Mouse (Mus musculus) embryo, embryonic 9.5 days (tissue): ENCODE data around the gene Pias4.
A peak's percentile ranks its signal among the peaks of the same experiment; 100 is the strongest.

ENCODE experiments used
- DNase-seq: peaks from one replicate; pipeline ENCODE4 v3.0.0-alpha.2; 2017; ENCODE audit errors: extremely low spot score

Gene Pias4

DNA sequence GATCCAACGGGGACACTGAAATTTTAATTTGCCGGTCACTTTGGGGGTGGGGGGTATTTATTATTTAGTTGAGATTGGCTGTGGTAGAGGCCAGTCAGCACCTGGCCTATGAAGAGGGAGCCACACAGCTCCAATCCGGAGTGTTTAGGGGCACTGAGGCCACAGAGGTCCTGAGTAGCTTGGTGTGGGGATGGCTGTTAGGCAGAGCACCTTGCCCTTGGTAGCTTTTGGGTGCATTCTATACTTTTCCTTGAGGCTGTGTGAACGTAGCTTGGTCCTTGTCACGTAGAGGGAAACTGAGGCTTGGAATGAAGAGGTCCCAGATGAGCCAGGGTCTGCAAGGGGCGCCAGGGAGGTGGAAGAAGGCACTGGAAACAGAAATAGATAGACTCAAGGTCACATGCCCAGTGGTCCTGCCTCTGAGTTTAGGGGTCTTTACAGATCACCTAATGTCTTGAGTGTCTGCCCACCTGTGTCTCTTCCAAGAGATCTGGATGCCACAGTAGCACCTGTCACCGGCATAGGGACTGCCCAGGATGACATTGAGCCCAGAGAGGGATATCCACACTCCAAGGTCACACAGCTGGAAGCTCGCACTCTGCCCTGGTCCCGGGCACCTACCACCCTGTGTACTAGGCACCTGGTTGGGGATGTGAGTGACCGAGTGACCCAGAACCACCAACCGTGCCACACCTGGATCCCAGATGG lies 28.7 kb downstream of the Pias4 start:
- DNase-seq, result no peak

DNA sequence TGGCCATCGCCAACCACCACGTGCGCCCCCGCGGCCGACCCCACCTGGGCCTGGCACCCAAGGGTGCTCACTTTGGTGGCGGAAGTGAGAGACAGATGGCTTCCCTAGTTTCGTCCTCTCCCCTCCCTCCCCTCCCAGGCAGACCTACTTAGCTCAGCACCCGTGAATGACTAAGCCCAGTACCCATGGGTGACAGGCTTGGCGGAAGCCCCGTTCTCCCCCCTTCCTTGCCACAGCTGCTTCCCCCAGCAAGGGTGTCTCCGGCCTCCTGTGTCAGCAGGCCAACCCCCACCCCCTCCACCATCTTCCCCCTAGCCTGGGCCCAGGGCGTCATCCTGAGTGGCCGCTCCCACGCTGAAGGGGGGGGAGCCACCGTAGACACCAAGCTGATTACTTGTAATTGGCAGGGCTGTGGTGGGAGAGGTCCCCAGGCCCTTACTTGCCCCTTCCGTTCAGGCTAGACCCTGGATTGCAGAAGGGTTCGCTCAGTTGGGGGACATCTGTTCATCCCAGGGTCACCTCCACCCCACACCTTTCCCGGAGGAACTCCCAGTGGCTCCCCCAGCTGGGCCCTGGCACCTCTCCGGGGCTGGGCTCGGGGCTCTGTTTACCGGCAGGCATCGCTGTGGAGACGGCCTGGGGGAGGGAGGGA lies 29.5 kb downstream of the Pias4 start:
- DNase-seq, result peak; percentile 61

DNA sequence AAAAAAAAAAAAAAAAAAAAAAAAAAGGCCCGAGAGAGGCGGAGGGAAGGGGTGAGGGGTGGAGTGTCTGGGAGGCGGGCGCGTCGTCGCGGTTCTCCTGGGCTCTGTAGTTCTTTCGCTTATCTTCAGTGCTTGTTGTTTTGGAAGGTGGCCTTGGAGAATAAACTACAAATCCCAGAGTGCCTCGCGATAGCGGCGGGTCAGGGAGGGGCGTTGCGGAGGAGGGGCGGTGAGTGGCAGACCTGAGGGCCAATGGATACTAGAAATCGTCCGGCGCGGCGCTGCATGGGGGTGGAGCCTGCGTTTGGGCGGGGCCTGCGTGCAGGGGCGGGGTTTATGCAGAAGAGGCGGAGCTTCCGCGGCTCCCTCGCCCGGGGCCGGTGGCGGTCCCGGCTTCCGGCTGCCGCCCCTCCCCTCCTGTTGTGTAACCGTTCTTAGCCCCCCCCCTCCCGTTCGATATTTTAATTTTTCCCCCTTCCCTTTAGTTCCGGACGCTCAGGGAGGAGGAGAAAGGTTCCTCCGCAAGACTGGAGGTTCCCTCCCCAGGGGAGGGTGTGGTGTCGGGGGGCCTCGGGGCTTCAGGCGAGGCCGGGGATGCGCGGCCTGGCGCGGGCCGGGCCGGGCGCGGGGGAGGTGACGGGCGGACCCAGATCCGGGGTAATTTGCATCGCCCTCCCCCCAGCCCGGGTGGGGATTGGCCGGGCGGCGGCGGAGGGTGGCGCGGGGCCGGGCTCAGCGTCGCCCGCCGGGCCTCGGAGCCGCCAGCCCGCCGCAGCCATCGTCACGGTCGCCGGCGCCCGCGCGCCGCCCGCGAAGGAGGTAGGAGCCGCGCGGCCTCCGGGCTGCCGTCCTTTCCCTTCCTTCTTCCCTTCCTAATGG lies 30.2 kb downstream of the Pias4 start:
- peak; percentile 100 for DNase-seq

DNA sequence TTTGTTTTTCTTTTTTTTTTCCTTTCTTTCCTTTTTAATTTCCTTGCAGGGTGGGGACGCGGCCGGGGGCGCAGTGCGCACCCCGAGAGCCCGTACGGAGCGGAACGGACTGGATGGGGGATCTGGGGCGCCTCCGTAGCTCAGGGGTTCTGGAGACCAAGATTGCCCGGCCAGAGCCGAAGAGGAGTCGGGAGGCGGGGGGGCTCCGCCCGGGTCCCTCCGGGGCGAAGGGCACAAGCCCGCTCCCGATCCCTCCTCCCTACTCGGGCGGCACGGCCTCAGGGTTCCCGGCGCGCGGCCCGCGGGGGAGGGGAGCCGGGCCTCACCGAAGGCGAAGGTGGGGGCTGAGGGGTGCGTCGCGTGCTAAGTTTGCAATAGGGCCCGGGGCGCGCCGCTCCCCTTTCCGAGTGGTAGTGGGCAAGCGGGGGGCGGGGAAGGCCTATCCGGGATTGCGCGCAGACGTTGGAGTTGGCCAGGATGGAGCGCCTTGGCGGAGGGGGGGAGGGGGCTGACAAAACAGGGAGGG lies 31.0 kb downstream of the Pias4 start:
- peak; percentile 85 for DNase-seq

DNA sequence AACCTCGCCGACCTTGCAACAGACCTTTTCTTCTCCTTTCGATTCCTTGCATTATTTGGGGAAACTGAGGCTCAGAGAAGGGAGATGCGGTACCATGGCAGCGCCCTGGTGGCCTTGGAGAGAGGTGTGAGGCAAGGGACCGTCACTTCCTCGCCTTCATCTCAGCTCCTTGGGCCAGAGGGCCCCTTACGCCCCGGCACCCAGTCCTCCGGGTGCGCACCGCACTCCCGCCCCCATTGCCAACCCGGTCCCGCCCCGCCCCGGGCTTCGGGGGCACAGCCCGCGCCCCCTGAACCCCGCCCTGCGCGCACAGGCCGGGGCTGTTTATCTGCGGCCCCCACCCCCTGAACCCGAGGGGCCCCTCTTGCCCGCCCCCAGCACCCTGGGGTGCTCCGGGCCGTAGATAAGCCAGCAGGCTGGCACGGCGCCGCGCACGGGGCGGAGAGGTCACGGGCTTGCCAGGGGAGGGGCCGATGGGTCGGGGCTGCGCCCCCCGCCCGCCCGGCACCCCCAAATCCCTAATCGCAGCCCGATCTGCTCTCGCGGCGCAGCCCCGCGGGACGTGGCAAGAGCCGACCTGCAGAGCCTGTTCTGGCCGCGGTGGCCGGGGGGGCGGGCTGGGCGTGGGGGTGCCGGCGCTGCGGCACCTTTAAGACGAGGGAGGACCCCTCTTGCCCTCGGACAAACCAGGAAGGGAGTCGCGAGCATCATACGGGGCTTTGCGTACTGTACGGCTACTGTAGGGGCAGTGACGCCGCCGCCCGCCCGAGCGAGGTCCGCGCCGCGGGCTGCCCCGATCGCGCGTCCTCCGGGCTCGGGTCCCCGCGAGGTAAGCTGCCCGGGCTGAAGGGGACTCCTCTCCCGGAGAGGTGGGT lies 31.7 kb downstream of the Pias4 start:
- DNase-seq, result peak; percentile 74

DNA sequence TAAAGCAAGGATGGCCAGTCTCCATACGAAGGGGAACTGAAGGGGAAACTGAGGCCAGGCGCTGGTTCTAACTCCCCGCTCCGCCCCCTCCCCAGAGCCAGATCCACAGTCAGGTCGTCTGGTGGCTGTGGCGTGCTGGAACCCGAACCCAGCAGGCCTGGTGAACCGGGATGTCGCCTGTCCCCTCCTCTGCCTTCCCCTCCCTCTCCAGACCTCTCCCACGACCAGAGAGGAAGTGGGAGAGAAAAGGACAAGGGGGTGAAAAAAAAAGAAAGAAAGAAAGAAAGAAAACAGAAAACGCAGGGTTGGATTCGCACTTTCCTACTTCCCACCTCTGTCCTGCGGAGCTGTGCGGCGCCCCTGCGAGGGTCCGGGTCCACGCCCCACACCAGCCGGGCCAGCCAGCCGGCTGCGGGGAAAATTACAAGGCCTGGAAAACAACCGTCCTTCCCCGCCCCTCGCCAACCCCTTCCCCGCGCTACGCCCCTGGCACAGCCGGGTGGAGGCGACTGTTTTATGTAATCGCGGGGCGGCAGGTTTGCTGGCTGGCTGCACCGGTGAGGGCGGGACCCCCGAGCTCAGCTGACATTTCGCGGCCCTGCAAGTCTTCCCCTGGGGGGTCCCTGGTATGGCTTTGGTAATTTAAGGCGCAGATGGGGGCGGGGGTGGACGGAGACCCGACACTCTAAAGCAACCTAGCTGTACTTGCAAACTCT lies 32.6 kb downstream of the Pias4 start, which contains the start of gene Zbtb7a:
TSS of gene Zbtb7a (plus strand) at position 255 of the 716 bp plus-strand sequence.
- peak; percentile 58 for DNase-seq

DNA sequence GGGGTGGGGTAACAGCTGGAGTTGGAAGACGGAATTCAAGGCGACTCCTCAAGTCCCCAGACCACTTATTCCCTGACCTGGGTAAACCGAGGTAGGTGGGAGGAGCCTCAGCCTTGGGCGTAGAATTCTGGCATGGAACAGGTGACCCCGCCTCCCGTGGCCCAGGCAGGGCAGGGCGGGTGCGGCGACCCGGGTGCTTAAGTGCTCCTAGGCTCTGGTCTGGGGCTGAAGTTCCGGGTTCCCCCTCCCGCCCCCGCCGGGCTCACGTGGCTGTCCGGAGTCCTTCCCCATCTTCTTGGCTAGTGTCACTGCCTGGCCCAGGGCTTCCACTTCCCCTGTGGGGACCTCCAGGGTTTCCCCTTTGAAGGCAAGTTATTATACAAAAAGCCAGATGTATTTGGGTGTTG lies 33.5 kb downstream of the Pias4 start:
- no peak for DNase-seq

DNA sequence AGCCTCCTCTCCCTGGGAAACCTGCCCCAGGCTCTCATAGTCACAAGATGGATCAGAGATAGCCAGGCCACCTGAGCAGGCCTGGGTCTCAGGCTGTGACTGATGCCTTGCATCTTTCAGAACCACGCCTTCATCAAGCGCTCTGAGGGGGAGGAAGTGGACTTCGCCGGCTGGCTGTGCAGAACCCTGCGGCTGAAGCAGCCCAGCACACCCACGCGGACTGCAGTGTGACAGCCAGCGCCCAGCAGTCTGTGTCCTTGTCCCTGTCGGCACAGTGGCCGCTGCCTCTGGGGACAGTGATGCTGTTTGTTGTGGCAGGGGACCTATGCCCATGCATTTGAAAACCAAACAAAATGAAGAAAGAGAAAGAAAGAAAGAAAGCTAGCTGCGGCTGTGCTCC lies 44.2 kb downstream of the Pias4 start:
- DNase-seq, result no peak

DNA sequence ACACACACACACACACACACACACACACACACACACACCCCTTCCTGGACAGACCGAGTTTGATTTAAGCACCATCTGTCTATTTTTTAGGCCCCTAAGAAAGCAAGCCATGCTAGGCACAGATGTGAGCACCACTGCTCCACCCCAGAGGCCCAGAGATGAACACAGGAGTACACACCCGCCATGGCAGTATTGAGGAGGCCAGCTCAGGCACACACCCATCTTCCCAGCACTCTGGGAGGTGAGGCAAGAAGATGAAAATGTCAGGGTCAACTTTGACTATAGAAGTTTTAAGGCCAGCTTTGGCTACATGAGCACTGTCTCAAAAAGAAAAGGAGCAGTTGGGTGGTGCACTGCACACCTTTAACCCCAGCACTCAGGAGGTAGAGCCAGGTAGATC lies 44.8 kb downstream of the Pias4 start:
- no peak for DNase-seq

DNA sequence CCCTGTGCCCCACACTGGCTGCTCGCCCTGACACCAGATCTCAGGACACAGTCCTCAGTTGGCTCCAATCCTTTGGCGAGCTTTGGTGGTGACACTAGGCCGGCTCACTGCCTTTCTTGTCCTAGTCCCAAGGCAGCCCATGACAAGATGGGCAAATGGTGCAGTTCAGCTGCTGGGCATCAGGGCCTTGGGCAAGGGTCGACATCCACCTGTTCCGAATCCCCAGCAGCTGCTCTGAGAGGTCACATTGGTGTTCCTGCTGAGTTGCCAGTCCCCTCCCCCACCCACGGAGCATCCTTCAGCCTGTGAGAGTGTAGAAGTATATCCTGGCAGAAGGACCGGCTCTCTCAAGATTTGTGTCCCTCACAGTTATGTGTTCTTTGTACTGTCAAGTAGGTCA lies 47.1 kb downstream of the Pias4 start:
- no peak for DNase-seq

DNA sequence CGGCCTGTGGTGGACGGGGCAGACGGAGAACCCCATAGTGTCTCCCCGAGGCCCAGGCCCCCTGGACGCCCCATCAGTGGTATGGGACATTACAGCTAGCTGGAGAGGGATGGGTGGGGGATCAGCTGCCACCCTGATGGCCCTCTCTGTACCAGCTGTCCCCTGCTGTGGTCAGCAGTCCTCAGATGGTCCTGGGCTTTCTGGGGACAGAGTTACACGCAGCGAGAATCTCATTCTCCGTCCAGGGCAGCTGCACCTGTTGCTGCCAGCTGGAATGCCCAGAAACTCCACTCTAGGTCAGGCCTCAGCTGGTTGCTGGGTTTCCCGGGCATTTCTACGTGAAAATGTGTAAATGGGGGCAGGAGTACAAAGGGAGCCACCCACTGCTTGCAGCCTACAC lies 48.1 kb downstream of the Pias4 start:
- DNase-seq, result no peak

DNA sequence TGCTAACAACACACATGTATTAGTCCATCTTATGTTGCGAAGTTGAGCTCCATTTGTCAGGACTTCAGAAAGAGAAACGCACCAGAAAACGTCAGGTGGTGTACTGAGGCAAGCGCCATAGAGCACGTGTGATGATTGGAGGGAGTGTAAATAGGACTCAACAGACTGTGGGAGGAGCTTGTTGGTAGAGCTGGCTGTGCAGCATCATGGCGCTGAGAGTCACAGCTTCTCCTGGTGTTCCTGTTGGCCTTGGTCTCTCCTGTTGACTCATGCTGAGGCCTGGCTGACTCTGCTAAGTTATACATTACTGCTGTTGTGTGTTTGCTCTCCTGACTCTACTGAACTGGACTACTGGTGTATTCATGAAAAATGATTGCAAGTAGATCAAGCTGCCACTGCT lies 54.8 kb downstream of the Pias4 start:
- DNase-seq, result no peak

DNA sequence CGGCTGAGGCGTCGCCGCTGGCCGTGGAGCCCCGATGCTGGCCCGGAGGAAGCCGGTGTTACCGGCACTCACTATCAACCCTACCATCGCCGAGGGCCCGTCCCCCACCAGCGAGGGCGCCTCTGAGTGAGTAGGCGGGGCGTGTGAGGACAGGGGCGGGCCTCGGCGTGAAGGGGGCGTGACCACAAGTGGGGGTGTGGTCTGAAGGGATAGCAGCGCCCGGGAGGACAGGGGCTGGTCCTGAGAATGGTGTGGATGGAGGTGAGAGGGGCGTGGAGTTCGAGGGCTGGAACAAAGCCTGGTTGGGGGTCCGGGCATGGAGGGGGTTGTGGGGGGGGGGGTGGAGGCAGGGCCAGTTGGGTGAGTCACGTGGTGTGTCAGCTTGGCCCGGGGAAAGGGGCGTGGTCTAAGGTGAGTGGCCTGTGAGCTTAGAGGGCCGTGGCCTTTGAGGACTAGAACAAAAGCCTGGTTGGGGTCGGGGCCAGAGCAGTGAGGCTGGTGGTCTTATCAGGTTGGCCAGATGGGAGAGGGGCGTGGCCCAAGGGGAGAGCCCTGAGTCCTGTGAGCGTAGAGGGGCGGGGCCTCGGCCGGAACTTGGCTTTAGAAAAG lies 61.5 kb downstream of the Pias4 start:
- peak; percentile 97 for DNase-seq

DNA sequence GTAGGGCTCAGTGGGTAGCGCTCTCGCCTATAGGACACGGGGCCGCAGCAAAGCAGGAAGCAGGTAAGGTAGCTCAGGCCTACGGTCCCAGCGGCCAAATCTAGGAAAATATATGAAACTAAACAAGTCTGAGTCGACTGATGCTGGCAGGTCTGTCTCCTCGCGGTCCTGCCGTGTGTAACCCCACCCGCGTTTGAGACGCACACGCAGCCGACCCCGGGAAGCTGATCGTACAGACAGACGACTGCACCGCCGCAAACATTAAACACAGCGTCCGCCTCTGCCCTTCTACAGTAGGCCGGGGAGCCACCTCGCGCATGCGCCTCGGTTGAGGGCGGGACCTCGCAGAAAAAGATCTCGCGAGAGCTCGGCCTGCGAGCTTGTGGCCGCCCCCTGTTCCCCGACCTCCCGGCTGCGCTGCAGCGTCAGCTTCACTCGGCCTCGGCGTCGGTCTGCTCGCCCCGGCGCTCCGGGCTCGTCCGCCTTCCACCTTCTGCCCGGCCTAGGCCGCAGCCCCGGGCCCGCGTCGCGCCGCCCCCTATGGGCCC lies 62.1 kb downstream of the Pias4 start, which contains the start of gene Map2k2:
TSS of gene Map2k2 (plus strand) at position 351 of the 548 bp plus-strand sequence.
- DNase-seq, result peak; percentile 95
